Mouse (Mus musculus) frontal cortex, postnatal 10 days (tissue): ENCODE measurements at regions not wholly inside any gene's neighbourhood (a gene's known extent, or its start where the extent isn't known, plus 50 kb on each side); places are given as distances from the start of the nearest gene placed in this dataset.

ENCODE experiments used
- DNase-seq, 2 experiments: peaks; one replicate each; pipeline ENCODE4 v3.0.0; 2022; ENCODE audit warnings: low spot score in 2 of 2, mixed read lengths in 1 of 2

DNA sequence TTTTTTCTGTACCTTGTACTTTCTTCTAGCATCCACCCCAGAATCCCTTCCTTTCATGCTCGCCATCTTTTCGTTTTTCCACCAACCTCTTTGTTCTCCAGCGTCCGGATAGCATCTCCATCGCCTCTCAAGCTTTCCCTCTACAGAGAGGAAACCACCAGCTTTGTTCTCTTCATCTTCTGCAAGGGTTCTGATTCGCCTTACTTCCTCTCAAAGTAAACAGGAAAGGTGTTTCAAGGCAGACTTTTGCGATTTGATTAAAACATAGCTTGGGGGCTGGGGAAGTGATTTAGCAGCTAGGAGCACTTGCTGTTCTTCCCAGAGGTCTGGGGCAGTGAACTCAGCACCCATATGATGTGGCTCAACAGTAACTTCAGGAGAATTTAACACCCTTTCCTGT, 71.4 kb downstream of the Emp1 start:
- no peak for DNase-seq

GRCm38 (mm10) chr6:135436315-135436714, 74.0 kb downstream of the Emp1 start:
- no peak for DNase-seq

DNA sequence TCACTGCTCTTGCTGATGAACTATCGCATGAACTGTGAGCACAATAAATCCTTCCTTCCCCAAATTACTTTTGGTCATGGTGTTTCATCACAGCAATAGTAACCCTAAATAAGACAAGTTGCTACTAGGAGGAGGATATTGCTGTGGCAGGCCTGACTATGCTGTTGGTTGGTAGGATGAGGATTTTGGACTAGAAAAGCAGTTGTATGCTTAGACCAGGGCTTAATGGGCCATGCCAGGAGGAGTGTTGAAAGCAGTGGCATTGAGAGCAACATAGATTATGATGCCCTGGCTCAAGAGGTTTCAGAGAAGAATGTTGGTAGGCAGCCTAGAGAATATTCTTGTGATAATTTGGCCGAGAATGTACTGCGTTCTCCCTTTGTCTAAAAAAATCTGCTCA, 75.9 kb downstream of the Emp1 start:
- no peak for DNase-seq

- peak; percentile 41 to 54 for DNase-seq
Observed at GRCm38 (mm10) chr6:135441126-135441871, 79.0 kb downstream of the Emp1 start.

- peak; percentile 78 to 89 for DNase-seq
Observed at GRCm38 (mm10) chr6:135444661-135445060, 82.3 kb downstream of the Emp1 start.

GRCm38 (mm10) chr6:135445070-135445469, 82.7 kb downstream of the Emp1 start:
- no peak for DNase-seq

DNA sequence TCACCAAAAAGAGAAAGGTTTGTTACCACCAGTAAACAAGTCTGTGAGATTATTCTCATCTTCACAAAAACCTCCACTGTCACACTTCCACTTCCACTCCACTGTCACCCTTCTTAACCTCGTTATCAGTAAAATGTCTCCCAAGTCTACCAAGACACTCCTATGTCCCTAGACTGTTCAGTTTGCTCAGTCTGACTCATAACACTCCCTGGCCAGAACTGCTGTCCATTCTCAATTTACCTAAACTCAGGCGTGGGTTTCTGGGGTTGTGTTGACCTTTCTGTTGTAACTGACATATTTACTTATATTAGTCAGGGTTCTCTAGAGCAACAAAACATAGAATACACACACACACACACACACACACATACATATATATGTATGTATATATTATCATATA, 85.5 kb downstream of the Emp1 start:
- no peak for DNase-seq

GRCm38 (mm10) chr6:135449228-135449627, 86.9 kb downstream of the Emp1 start:
- no peak for DNase-seq

- no peak for DNase-seq
Observed at GRCm38 (mm10) chr6:135450573-135450972, 88.2 kb downstream of the Emp1 start.

DNA sequence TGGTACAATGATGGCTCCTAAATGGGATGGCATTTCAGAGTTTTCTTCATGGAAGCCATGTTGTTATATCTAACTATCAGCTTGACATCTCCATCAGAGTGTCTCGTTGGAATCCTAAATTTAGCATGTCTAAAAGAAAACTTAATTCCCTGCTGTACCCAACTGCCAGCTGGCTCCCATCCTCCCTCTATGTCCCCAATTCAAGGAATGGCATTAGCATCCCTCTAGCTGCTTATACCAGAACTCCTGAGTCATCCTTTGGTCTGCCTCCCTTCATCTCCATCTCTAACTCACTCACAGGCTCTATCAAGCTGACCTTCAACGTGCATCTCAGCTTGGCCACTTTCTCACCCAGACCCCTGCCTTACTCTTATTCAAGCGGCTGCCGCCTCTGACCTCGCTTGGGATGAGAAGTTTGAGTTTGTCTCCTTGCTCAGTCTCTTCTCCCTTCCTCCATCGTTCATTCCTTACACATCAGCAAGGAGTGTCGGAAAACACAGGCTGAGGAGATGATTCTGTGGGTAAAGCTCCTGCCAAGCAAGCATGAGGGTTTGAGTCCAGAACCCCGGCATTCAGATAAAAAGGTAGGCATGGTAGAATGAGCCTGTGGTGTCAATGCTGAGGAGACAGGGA, 88.9 kb downstream of the Emp1 start:
- no peak for DNase-seq

DNA sequence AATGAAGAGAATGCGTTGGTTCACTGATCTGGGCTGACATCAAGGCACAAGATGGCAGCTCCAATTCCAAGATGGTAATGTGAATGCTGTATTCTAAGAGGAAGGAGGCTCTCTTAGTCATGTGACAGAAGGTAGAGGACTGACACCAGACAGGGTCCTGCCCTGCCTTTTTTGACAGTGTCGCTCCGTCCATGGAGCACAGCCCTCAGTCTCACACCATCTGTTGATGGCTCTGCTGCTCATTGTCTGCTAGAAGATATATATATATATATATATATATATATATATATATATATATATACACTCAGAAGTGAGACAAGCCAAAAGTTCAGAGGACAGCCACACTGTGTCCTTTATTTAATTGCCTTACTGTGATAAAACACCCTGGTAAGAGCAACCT, 90.7 kb downstream of the Emp1 start:
- no peak for DNase-seq

DNA sequence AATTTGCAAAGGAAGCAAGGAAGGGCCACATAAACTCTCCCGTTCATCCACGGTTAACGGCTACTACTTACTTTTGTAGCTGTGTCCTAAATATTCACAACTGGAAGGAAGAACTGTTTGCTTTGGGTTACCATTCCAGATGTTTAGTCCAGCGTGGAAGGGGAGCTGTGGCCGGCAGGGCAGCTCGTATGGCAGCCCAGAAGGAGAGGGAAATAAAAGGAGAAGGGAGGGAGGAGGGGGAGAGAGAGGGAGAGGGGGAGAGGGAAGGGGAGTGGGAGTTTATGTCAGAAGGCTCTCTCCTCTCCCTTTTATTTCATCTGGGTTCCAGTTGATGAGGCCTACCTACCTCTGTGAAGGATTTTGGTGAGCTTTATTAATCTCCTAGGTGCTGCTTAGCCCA, 110.2 kb downstream of the Emp1 start:
- no peak for DNase-seq

- DNase-seq: no peak
Observed at GRCm38 (mm10) chr6:135473146-135473545, 110.8 kb downstream of the Emp1 start.

DNA sequence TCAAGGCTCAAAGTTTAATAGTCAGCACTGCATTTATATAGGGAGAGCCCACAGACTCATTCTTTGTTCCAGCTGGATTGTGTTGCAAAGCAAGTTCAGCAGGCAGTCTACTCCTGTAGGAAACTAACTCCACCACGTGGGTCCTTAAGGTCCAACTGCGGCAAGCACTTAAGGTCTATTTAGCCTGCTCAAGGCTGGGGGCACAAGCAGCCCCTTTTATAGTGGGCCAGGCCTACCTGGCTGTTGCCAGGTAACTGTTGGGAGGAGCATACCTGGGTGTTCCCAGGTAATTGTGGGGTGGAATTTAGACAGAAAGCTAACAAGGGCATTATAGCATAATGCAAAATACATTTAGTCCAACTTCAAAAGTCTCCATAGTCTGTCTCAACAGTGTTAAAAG, 126.5 kb downstream of the Emp1 start:
- DNase-seq: no peak

- no peak for DNase-seq
Observed at GRCm38 (mm10) chr6:135493983-135494382, 131.6 kb downstream of the Emp1 start.

DNA sequence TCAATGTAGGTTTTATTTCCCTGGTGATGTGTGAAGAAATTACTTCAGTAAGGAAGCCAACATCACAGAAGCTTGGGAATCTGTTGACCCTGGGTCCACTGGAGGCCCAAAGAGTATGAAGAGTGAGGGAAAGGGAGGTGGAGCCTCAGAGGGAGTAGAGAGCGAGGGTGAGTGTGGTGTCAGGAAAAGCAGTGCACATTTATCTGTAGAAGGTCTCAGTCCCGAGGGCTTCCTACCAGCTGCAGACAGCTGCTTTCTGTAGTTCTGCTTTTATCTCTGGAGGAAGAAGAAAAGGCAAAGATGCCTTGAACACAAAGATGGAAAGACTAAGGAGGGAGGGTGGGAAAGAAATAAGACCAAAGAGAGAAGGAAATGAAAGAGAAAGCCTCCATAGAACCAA, 133.5 kb downstream of the Emp1 start:
- no peak for DNase-seq

DNA sequence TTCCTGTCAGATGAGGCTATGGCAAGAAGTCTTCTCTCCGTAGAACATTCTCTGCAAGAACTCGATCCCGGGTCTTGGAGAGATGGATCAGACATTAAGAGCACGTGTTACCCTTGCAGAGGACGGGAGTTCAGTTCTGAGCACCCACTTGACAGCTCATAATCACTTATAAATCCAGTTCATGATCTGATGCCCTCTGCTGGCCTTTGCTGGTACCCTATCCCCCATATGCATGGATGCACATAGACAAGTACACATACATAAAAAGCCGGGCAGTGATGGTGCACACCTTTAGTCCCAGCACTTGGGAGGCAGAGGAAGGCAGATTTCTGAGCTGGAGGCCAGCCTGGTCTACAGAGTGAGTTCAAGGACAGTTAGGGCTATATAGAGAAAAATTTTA, 136.2 kb downstream of the Emp1 start:
- DNase-seq: no peak

GRCm38 (mm10) chr6:135500381-135500780, 138.0 kb downstream of the Emp1 start:
- DNase-seq: no peak

DNA sequence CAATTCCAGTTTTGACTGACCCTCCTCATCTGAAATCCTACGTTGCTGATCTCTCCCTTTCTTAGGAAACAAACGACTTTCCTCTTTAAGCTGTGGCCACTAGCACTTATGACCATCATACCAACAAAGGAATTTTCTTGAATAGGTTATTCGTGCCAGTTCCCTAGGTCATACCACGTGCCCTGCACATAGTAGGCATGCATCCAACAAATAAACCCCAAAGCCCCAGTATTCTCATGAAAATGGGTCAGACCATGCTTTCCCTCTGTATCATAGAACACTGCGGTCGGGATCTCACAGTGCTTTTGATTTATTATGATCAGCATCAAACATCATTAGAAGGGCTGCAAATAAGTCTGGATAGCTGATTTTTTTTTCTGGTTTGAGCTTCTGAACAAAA, 139.4 kb downstream of the Emp1 start:
- DNase-seq: no peak

DNA sequence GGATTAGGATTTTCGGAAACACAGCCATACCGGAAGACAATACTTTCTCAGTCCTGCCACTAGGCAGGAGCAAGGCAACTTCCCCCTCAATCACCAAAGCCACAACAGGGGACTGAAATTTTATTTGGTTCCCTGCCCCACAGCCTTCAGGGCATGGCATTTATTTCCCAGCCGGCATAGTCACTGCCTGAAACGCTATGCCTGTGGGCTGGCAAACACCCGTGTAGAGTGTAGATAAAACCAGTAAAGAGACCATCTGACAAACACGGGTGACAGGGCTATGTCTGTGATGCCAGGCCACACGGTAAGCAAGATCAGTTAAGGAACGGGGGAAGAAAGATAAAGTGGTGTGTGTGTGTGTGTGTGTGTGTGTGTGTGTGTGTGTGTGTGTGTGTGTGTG, 140.1 kb downstream of the Emp1 start:
- DNase-seq: no peak

DNA sequence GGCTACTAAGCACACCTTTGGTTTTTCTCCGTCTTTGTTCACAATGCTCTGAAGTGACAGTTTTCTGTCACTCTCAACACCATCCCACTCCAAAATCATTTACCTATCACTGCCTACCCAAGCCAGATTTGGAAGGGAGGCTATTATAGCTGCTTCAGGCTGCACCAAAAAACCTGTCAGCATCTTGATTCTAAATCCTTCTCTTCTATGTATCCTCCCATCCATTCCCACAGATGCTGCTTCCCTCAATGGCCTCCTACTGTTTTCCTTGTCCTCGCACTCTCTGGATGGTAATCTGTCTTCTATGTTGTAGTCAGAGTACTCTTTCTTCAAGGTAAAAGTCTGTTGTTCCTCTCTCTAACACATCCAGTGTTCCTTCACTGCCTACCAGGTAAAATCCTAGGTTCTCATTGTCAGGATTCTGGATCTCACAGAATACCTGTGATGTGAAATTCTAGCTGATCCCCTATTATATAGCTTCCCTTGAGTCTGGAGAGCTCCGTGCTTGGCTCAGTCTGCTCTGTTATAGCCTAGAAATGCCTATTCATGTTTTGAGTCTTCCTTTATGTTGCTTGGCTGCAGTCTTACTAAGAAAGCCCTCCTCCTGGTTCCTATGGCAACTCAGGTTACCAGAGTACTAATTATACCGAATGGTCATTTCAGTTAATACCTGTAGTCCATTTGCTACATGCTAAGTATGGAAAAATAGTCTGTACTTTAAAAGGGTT, 156.5 kb downstream of the Emp1 start:
- no peak for DNase-seq

DNA sequence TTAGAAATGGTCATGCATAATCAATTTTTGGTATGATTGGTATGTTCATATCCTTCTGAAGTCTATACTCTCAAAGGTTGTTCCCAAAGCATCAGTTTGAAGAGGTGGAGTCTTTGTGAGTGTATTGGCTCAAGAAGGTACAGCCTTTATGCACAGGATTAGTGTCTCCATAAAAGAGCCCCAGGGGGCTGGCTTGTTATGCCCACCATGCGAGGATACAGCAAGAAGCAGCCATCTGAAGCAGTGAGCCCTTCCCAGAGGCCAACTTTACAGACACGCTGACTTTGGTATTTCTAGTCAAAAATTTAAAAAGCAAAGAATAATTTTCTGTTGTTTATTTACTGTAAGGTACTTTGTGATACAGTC, 157.1 kb downstream of the Emp1 start:
- no peak for DNase-seq

GRCm38 (mm10) chr6:135520868-135521267, 158.5 kb downstream of the Emp1 start:
- DNase-seq: no peak
